19 mouse cellular contexts compared by ENCODE assay signal in the genomic region with DNA sequence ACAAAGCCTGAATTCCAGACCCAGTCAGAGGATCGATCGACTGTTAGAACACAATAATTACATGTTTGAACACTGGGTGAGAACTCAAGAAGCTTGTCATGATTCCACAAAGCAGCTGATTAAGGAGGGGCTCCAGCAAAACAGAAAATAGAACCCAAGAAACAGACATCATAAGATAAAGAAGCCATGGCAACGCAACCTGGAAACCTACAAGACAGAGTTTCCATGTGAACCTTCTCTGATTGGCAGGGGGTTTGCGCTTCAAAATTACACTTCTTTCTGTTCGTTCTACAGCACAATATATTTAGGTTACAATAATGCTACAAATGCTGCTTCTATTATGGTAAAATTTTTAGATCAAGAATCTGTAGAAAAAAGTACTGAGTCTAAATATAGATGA.
"Had no signal": no experiment of that assay in that cellular context is flagged by ENCODE, and none has a peak within 500 bp of the region (broad histone marks: within the 10 kb centered on the region; RNA-seq: fewer than 3 reads in every experiment).

No protein-coding gene starts in this region.

- H3K4me3 ChIP-seq: liver, embryonic 13.5 days; liver, embryonic 15.5 days; lung, embryonic 15.5 days; megakaryocyte, embryonic 14.5 days; midbrain, embryonic 12.5 days; neural tube, embryonic 12.5 days; stomach, embryonic 15.5 days had no signal

- H3K9ac ChIP-seq: liver, embryonic 13.5 days; liver, embryonic 15.5 days; liver, postnatal 0 days; lung, embryonic 15.5 days; midbrain, embryonic 12.5 days; neural tube, embryonic 12.5 days; stomach, embryonic 15.5 days had no signal

- DNase-seq: liver, embryonic 13.5 days; liver, postnatal 0 days; lung, adult 2 months; lung, postnatal 14 days; lung, postnatal 36 days; midbrain, embryonic 14.5 days; right cerebral cortex, postnatal 25 days; thymus, adult 2 months; thymus, postnatal 25 days; thymus, postnatal 4 days had no signal

- H3K4me1 ChIP-seq: liver, embryonic 13.5 days; liver, embryonic 15.5 days; neural tube, embryonic 12.5 days; stomach, embryonic 15.5 days had no signal

- H3K27me3 ChIP-seq: liver, embryonic 13.5 days; liver, embryonic 15.5 days; lung, embryonic 15.5 days; midbrain, embryonic 12.5 days; neural tube, embryonic 12.5 days; stomach, embryonic 15.5 days had no signal

- H3K36me3 ChIP-seq: liver, embryonic 13.5 days; liver, embryonic 15.5 days; lung, embryonic 15.5 days; midbrain, embryonic 12.5 days; neural tube, embryonic 12.5 days; stomach, embryonic 15.5 days had no signal

- ATAC-seq: liver, postnatal 0 days; lung, postnatal 0 days had no signal

- H3K9me3 ChIP-seq: liver, embryonic 13.5 days; liver, embryonic 15.5 days; lung, embryonic 15.5 days; megakaryocyte, embryonic 14.5 days; midbrain, embryonic 12.5 days; neural tube, embryonic 12.5 days; stomach, embryonic 15.5 days had no signal

- H3K4me2 ChIP-seq: liver, embryonic 13.5 days; liver, embryonic 15.5 days; lung, embryonic 15.5 days; midbrain, embryonic 12.5 days; neural tube, embryonic 12.5 days; stomach, embryonic 15.5 days had no signal

- H3K27ac ChIP-seq: liver, embryonic 13.5 days; liver, embryonic 15.5 days; lung, embryonic 15.5 days; macrophage; midbrain, embryonic 12.5 days; neural tube, embryonic 12.5 days; stomach, embryonic 15.5 days; stomach, postnatal 0 days had no signal
